Comparison of ENCODE assay signal across 8 mouse cellular contexts in genomic region chr2:26446671-26447070, GRCm38 (mm10). TPM values are rescaled to one million over a fixed set of nuclear protein-coding genes. Genes with fewer than 3 reads are reported as not detected.
A peak's percentile ranks its signal among the peaks of the same experiment; 100 is the strongest.
DNase-seq lines count a peak whose midpoint lies in the region; ATAC-seq lines count a peak whose summit lies in the region.

No protein-coding gene starts in this region.

- WGBS in kidney, embryonic 14.5 days, result 77% methylated on average over 4 of the region's 4 CpGs
- WGBS in embryonic facial prominence, embryonic 10.5 days, result 81% methylated on average over 4 of the region's 4 CpGs
- WGBS in hindbrain, embryonic 14.5 days, result 74% methylated on average over 4 of the region's 4 CpGs
- WGBS in midbrain, embryonic 16.5 days, result 76% methylated on average over 4 of the region's 4 CpGs

- peak overlapping the region; percentile 83 for H3K4me3 ChIP-seq in kidney, embryonic 14.5 days (ENCODE audit: low read length)
- peak overlapping the region; percentile 92 for H3K4me3 ChIP-seq in embryonic facial prominence, embryonic 10.5 days
- peak overlapping the region; percentile 84 for H3K4me3 ChIP-seq in hindbrain, embryonic 14.5 days (replicated peaks; ENCODE audit: low read length)
- peak overlapping the region; percentile 59 for H3K4me3 ChIP-seq in midbrain, embryonic 16.5 days (ENCODE audit: low read depth, low read length)

- DNase-seq in kidney, adult 8-10 months, result no peak
- DNase-seq in embryonic facial prominence, embryonic 10.5 days (ENCODE audit: low spot score), result no peak
- no peak for DNase-seq in hindbrain, embryonic 14.5 days (ENCODE audit: low spot score)
- no peak for DNase-seq in frontal cortex, postnatal 14 days (ENCODE audit: low spot score in 2 of 2)
- no peak for DNase-seq in left cerebral cortex, postnatal 36 days (ENCODE audit: low spot score in 2 of 2)
- no peak for DNase-seq in retina, postnatal 1 day

- ATAC-seq in kidney, embryonic 14.5 days (ENCODE audit: low FRiP score, low TSS enrichment), result no peak
- ATAC-seq in hindbrain, embryonic 14.5 days (ENCODE audit: low FRiP score), result no peak
- no peak for ATAC-seq in midbrain, embryonic 16.5 days

- H3K27me3 ChIP-seq in kidney, embryonic 14.5 days (ENCODE audit: control insufficient read depth, insufficient read depth, low read length), result no peaks in the 10 kb centered on the region
- H3K27me3 ChIP-seq in embryonic facial prominence, embryonic 10.5 days (replicated peaks; ENCODE audit: low read depth, poor library complexity, severe bottlenecking), result no peaks in the 10 kb centered on the region
- H3K27me3 ChIP-seq in hindbrain, embryonic 14.5 days (ENCODE audit: control insufficient read depth, insufficient read depth, low read length), result no peaks in the 10 kb centered on the region
- H3K27me3 ChIP-seq in midbrain, embryonic 16.5 days (ENCODE audit: control insufficient read depth, insufficient read depth, low read depth, low read length), result no peaks in the 10 kb centered on the region

- H3K36me3 ChIP-seq in kidney, embryonic 14.5 days (ENCODE audit: control insufficient read depth, insufficient read depth, low read length), result peaks cover 2% of the 10 kb centered on the region; the same call in 1 of the 2 replicates
- peaks cover 4% of the 10 kb centered on the region for H3K36me3 ChIP-seq in embryonic facial prominence, embryonic 10.5 days (replicated peaks)
- peaks cover 3% of the 10 kb centered on the region for H3K36me3 ChIP-seq in hindbrain, embryonic 14.5 days (replicated peaks; ENCODE audit: control insufficient read depth, insufficient read depth)
- 0 out of 2 replicates have a peak, but pooled peaks cover 1% of the 10 kb centered on the region for H3K36me3 ChIP-seq in midbrain, embryonic 16.5 days (ENCODE audit: control insufficient read depth, insufficient read depth, low read length)

- H3K4me1 ChIP-seq in kidney, embryonic 14.5 days (ENCODE audit: control insufficient read depth, insufficient read depth, low read length), result peaks cover 22% of the 10 kb centered on the region
- H3K4me1 ChIP-seq in embryonic facial prominence, embryonic 10.5 days, result peaks cover 44% of the 10 kb centered on the region
- peaks cover 19% of the 10 kb centered on the region for H3K4me1 ChIP-seq in hindbrain, embryonic 14.5 days (replicated peaks; ENCODE audit: control insufficient read depth, insufficient read depth, low read length)
- peaks cover 33% of the 10 kb centered on the region for H3K4me1 ChIP-seq in midbrain, embryonic 16.5 days (ENCODE audit: control insufficient read depth, insufficient read depth, low read length)

- no peaks in the 10 kb centered on the region for H3K9me3 ChIP-seq in kidney, embryonic 14.5 days (ENCODE audit: control insufficient read depth, low read length)
- no peaks in the 10 kb centered on the region for H3K9me3 ChIP-seq in embryonic facial prominence, embryonic 10.5 days
- H3K9me3 ChIP-seq in hindbrain, embryonic 14.5 days (ENCODE audit: control insufficient read depth, low read length), result no peaks in the 10 kb centered on the region
- H3K9me3 ChIP-seq in midbrain, embryonic 16.5 days (replicated peaks; ENCODE audit: control insufficient read depth, low read length, poor library complexity, severe bottlenecking), result no peaks in the 10 kb centered on the region

- H3K4me2 ChIP-seq in kidney, embryonic 14.5 days (replicated peaks; ENCODE audit: low read depth, low read length), result peak overlapping the region; percentile 91
- peak overlapping the region; percentile 88 for H3K4me2 ChIP-seq in hindbrain, embryonic 14.5 days (replicated peaks)
- H3K4me2 ChIP-seq in midbrain, embryonic 16.5 days (ENCODE audit: low read length), result peak overlapping the region; percentile 88

- intact Hi-C loops in left cerebral cortex, postnatal 36 days (cut with DNase I), result loop anchor here (2.0 to 10.0 kb wide), 3 partner anchors 120 to 468 kb away; partner anchors contain the start of genes Fam69b, Med22, Rpl7a and Surf1

- peak overlapping the region; percentile 73; the same call in 1 of the 2 replicates for H3K9ac ChIP-seq in kidney, embryonic 14.5 days (ENCODE audit: low read depth, low read length)
- peak overlapping the region; percentile 67 for H3K9ac ChIP-seq in hindbrain, embryonic 14.5 days
- peak overlapping the region; percentile 74 for H3K9ac ChIP-seq in midbrain, embryonic 16.5 days (ENCODE audit: low read depth, low read length)

- peak overlapping the region; percentile 73; the same call in 1 of the 2 replicates for H3K27ac ChIP-seq in kidney, embryonic 14.5 days (ENCODE audit: low read depth, low read length)
- H3K27ac ChIP-seq in embryonic facial prominence, embryonic 10.5 days (replicated peaks), result peak overlapping the region; percentile 89
- no peak overlapping the region for H3K27ac ChIP-seq in hindbrain, embryonic 14.5 days
- no peak overlapping the region for H3K27ac ChIP-seq in midbrain, embryonic 16.5 days (ENCODE audit: low read length)

RNA-seq across cellular contexts. Expression of gene Sec16a, which starts 1.7 kb away (rescaled TPM):
- polyA plus RNA-seq in kidney, embryonic 14.5 days (2014; fragmentation: Nextera tagmentation; extraction: Ambion mirVana), result 18.9 and 43.9 TPM in 2 replicates
- 30.4 and 32.1 TPM in 2 replicates for polyA plus RNA-seq in embryonic facial prominence, embryonic 10.5 days (2016; fragmentation: Nextera tagmentation; extraction: Ambion mirVana)
- 29.1 and 30.0 TPM in 2 replicates for polyA plus RNA-seq in hindbrain, embryonic 14.5 days (2014; fragmentation: Nextera tagmentation; extraction: Ambion mirVana)
- polyA plus RNA-seq in midbrain, embryonic 16.5 days (2015; fragmentation: Nextera tagmentation; extraction: Ambion mirVana), result 18.7 and 20.4 TPM in 2 replicates
- total RNA-seq in left cerebral cortex, postnatal 36 days (2021), result 10 to 100 TPM; 39.0 to 52.3 TPM

RNA-seq across cellular contexts. Expression of gene Inpp5e, which starts 37.7 kb away (rescaled TPM):
- 13.7 and 24.7 TPM in 2 replicates for polyA plus RNA-seq in kidney, embryonic 14.5 days (2014; fragmentation: Nextera tagmentation; extraction: Ambion mirVana)
- polyA plus RNA-seq in embryonic facial prominence, embryonic 10.5 days (2016; fragmentation: Nextera tagmentation; extraction: Ambion mirVana), result 28.6 and 31.8 TPM in 2 replicates
- 22.1 and 23.0 TPM in 2 replicates for polyA plus RNA-seq in hindbrain, embryonic 14.5 days (2014; fragmentation: Nextera tagmentation; extraction: Ambion mirVana)
- 26.9 and 27.6 TPM in 2 replicates for polyA plus RNA-seq in midbrain, embryonic 16.5 days (2015; fragmentation: Nextera tagmentation; extraction: Ambion mirVana)
- total RNA-seq in left cerebral cortex, postnatal 36 days (2021), result 10 to 100 TPM; 22.5 to 26.6 TPM

RNA-seq across cellular contexts. Expression of gene Pmpca, which starts 57.5 kb away (rescaled TPM):
- polyA plus RNA-seq in kidney, embryonic 14.5 days (2014; fragmentation: Nextera tagmentation; extraction: Ambion mirVana), result 68.9 and 113 TPM in 2 replicates
- 144 and 151 TPM in 2 replicates for polyA plus RNA-seq in embryonic facial prominence, embryonic 10.5 days (2016; fragmentation: Nextera tagmentation; extraction: Ambion mirVana)
- 76.8 and 81.6 TPM in 2 replicates for polyA plus RNA-seq in hindbrain, embryonic 14.5 days (2014; fragmentation: Nextera tagmentation; extraction: Ambion mirVana)
- 90.0 and 96.5 TPM in 2 replicates for polyA plus RNA-seq in midbrain, embryonic 16.5 days (2015; fragmentation: Nextera tagmentation; extraction: Ambion mirVana)
- 10 to 100 TPM; 91.4 to 91.9 TPM for total RNA-seq in left cerebral cortex, postnatal 36 days (2021)

RNA-seq across cellular contexts. Expression of gene Entr1, which starts 57.6 kb away (rescaled TPM):
- polyA plus RNA-seq in kidney, embryonic 14.5 days (2014; fragmentation: Nextera tagmentation; extraction: Ambion mirVana), result 86.1 and 112 TPM in 2 replicates
- 133 and 137 TPM in 2 replicates for polyA plus RNA-seq in embryonic facial prominence, embryonic 10.5 days (2016; fragmentation: Nextera tagmentation; extraction: Ambion mirVana)
- polyA plus RNA-seq in hindbrain, embryonic 14.5 days (2014; fragmentation: Nextera tagmentation; extraction: Ambion mirVana), result 134 and 141 TPM in 2 replicates
- polyA plus RNA-seq in midbrain, embryonic 16.5 days (2015; fragmentation: Nextera tagmentation; extraction: Ambion mirVana), result 175 and 182 TPM in 2 replicates
- total RNA-seq in left cerebral cortex, postnatal 36 days (2021), result 100 to 1,000 TPM; 138 to 162 TPM

Comparison
In these comparisons a context has a peak if more than half of its experiments do, and no peak if none do; other contexts are left out.
1. H3K27ac ChIP-seq: peak in kidney, embryonic 14.5 days (single experiment) and embryonic facial prominence, embryonic 10.5 days (single experiment); none in hindbrain, embryonic 14.5 days (single experiment) and midbrain, embryonic 16.5 days (single experiment).
2. Peak in every context shown above with its lines, with median percentiles within 50 percentile points of each other: H3K4me2 ChIP-seq, H3K4me3 ChIP-seq and H3K9ac ChIP-seq.